Mouse (Mus musculus): Measurements from ENCODE around the gene Kng1. TPM values are rescaled to one million over a fixed set of nuclear protein-coding genes. Genes with fewer than 3 reads are reported as not detected.
A peak's percentile ranks its signal among the peaks of the same experiment; 100 is the strongest.
"Not testable (repeated sequence)": the region's sequence is repeated elsewhere in the genome, so short reads cannot be mapped to it uniquely, and the experiment has no call there.

The Kng1 gene
- total RNA-seq, 2 experiments from 2014 or later = 0.60 to 1.1 TPM

DNA sequence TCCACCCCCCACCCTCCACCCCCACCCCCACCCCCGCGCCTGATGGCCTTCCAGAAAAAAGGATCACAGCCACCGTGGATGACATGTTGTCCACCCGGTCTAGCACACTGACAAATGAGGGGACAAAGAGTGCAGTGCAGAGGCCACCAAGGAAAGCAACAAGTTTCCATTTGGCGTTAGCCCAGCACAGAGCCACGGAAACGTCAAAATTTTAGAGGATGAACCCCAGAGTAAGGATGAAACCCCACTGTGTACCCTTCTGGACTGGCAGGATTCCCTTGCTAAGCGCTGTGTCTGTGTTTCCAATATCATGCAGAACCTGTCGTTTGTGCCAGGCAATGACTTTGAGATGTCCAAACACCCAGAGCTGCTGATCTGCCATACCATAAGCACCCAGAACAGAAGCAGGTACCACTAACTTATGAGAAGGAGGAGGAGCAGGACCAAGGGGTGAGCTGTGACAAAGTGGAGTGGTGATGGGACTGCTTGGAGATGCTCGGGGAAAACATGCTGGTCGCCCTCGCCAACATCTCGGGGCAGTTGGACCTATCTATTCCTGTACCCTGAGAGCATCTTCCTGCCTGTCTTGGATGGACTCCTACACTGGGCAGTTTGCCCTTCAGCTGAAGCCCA lies 35.8 kb downstream of the Kng1 start:
- no peak for DNase-seq (ENCODE audit: low spot score in 2 of 2)

DNA sequence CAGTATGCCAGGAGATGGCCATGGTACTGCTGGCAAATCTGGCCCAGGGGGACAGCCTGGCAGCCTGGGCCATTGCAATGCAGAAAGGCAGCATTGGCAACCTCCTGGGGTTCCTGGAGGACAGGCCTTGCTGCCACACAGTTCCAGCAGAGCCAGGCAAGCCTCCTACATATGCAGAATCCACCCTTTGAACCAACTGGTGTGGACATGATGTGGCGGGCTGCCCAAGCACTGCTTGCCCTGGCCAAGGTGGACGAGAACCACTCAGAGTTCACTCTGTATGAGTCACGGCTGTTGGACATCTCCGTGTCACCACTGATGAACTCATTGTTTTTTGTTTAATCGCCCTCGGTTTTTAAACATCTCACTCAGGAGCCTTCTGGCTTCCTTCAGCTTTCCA lies 36.5 kb downstream of the Kng1 start:
- DNase-seq (ENCODE audit: low spot score in 2 of 2) = no peak

- not testable (repeated sequence) for DNase-seq (ENCODE audit: low spot score in 2 of 2)
Measured at GRCm38 (mm10) chr16:23095581-23095980, 37.9 kb downstream of the Kng1 start.

- DNase-seq (ENCODE audit: low spot score in 2 of 2) = not testable (repeated sequence)
Measured at GRCm38 (mm10) chr16:23096886-23097285, 39.2 kb downstream of the Kng1 start.

GRCm38 (mm10) chr16:23097290-23098104 lies 39.8 kb downstream of the Kng1 start:
- not testable (repeated sequence) for DNase-seq (ENCODE audit: low spot score in 2 of 2)

DNA sequence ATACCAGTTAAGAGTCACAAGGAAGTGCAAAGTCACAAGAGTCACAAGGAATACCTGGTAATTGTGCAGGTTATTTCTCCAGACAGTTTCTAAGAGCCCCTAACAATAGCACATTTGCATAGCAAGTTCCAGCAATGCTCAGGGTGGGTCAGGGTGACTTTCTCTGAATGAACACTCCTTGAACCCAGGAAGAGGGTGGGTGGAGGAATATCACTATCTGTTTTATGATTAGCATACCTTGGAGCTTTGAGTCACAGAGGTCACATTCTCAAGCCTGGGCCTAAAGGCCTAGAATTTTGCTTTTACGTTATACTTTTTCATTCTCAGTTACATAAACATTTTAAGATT lies 40.4 kb downstream of the Kng1 start:
- not testable (repeated sequence) for DNase-seq (ENCODE audit: low spot score in 2 of 2)

- no peak for DNase-seq (ENCODE audit: low spot score in 2 of 2)
Measured at GRCm38 (mm10) chr16:23099632-23100031, 42.0 kb downstream of the Kng1 start.

DNA sequence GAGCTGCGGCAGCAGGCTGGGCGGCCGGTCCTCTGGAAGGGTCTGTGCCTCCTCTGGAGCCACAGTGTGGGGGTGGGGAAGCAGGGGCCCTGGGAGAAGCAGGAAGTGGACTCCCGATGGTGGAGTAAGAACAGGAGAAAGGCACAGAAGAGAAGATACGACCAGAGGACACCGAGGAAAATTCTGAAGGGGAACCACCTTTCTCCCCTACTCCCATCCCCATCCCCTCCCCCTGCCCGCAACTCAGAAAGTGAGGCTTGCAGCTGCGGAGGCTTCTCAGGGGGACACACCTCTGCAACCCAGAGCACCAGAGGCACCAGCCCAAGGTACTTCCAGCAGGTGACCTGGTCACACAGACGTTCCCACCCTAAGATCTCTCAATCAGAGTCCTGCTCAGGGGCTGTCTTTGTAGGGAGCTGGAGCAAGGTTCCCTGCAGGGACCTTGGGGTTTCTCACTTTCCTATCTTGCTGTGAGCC lies 42.5 kb downstream of the Kng1 start:
- DNase-seq (ENCODE audit: low spot score in 2 of 2) = no peak

GRCm38 (mm10) chr16:23100613-23101012 lies 42.9 kb downstream of the Kng1 start:
- DNase-seq (ENCODE audit: low spot score in 2 of 2) = no peak

DNA sequence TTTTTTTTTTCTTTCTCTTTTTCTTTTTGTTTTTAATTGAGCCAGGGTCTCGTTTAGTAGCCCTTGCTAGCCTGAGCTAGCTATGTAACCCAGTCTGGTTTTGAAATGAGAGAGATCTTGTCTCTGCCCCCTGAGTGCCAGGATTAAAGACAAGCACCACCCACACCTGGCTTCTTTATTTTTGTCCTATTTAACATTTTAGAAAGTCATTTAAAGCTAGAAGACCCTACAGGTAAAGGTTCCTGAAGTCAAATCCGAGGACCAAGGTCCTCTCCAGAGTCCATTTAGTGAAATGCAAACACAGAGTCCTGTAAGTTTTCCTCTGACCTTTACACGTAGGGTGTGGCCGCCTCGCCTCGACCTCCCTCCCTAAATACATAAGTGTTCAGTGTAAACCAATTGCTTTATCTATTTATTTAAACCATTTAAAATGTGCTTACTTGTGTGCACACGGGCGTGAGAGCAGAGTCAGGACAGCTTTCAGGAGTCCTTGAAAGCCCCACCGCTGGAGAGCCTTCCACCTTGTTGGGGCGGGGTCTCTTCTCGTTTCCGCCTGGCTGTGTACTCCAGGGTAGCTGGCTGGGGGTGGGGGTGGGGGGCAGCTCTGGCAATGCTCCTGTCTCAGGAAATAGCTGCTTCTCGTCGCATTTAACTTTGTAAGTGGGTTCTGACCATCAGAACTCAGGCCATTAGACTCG lies 44.8 kb downstream of the Kng1 start:
- no peak for DNase-seq (ENCODE audit: low spot score in 2 of 2)

- no peak for DNase-seq (ENCODE audit: low spot score in 2 of 2)
Measured at GRCm38 (mm10) chr16:23103038-23103745, 45.5 kb downstream of the Kng1 start.

GRCm38 (mm10) chr16:23103841-23104240 lies 46.2 kb downstream of the Kng1 start:
- no peak for DNase-seq (ENCODE audit: low spot score in 2 of 2)

GRCm38 (mm10) chr16:23106121-23106520 lies 48.5 kb downstream of the Kng1 start:
- DNase-seq (ENCODE audit: low spot score in 2 of 2) = no peak

DNA sequence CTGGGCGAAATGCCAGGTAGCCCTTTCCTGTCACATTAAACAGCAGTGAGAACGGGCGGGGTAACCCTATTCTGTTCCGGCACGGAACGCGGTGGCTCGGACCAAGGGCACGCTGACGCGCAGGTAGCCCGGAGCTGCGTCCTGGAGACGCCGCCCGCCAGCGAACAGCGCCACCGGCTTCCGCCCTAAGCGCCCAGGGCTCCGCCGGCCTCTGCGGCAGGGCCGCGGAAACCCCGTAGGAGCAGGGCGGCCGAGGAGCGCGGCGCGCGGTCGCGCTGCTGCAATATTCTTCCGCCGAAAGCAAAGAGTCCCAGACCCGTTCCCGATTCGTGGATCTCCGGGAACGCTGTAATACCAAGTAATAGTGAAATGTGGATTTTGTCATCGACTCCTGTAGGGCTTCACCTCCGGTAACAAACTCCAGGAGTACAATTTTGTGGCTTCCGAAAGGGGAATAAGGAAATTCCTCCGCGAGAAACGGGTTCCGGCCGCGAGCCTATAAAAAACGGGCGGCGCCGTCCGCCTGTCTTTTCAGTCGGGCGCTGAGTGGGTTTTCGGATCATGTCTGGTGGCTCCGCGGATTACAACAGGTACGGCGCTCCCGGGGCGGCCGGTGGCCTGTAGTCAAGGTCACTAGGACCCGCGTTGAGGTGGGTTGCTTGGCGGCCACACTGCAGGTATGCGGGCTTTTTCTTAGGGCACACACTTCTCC lies 49.7 kb downstream of the Kng1 start, which contains the start of gene Eif4a2:
Gene Eif4a2, plus strand, starts transcription at position 214 of the 712 bp plus-strand sequence.
- peak; percentile 93 to 95 for DNase-seq (ENCODE audit: low spot score in 2 of 2)

- peak; percentile 77 to 78 for DNase-seq (ENCODE audit: low spot score in 2 of 2)
Measured at GRCm38 (mm10) chr16:23107946-23108759, 50.5 kb downstream of the Kng1 start.

DNA sequence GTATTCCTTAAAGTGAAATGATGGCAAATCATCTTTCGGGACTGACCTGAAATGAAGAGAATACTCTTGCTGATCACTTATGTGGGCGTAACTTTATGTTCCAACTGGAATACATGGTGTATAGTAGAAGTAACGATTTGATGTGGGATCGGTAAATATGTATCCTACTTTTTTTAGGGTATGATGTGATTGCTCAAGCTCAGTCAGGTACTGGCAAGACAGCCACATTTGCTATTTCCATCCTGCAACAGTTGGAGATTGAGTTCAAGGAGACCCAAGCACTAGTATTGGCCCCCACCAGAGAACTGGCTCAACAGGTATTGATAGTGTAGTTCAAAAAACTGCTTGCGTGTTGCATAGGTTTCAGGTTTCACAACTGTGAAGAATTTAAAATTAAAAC lies 51.3 kb downstream of the Kng1 start:
- no peak for DNase-seq (ENCODE audit: low spot score in 2 of 2)

DNA sequence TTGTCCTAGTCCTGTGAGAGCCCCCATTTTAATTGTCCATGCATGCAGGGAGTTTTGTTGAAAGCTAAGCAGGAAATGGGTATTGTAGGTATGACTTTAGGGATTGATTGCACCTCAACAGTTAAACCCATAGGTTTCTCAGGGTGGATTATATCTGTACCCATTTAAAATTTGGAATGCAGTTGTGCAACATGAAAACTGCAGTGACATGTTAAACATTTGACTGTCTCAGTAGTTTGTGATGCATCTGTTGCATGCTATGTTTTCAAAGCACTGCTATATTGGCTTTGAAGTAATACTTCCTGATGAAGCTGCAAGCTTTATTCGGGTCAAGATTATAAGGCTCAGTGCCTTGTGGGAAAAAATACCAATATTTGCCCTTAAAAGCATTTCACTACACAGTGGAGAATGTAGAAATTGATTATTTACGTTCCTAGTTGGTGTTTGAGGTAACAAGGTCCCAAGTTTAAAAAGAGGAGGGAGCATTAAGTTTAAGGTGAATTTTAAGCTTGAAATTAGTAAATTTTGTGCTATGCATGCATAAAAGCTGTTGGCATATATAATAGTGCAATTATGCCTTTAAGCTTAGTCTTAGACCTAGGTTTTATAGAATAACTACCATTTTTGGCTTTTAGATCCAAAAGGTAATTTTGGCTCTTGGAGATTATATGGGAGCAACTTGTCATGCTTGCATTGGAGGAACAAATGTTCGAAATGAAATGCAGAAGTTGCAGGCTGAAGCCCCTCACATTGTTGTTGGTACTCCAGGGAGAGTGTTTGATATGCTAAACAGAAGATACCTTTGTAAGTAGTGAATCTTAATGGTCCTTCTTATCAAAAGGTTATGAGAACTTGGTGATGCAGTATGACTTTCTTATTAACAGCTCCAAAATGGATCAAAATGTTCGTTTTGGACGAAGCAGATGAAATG lies 52.0 kb downstream of the Kng1 start:
- DNase-seq (ENCODE audit: low spot score in 2 of 2) = no peak

- no peak for DNase-seq (ENCODE audit: low spot score in 2 of 2)
Measured at GRCm38 (mm10) chr16:23112348-23112747, 54.7 kb downstream of the Kng1 start.

Data from adrenal gland, adult 18-20 months (tissue).